Mouse (Mus musculus) thymus, postnatal 4 days (tissue): ENCODE measurements at regions not wholly inside any gene's neighbourhood (a gene's known extent, or its start where the extent isn't known, plus 50 kb on each side); places are given as distances from the start of the nearest gene placed in this dataset.
"Not testable (repeated sequence)": the region's sequence is repeated elsewhere in the genome, so short reads cannot be mapped to it uniquely, and the experiment has no call there.

ENCODE experiments used
- DNase-seq: peaks from one replicate; pipeline ENCODE4 v3.0.0; 2021

DNA sequence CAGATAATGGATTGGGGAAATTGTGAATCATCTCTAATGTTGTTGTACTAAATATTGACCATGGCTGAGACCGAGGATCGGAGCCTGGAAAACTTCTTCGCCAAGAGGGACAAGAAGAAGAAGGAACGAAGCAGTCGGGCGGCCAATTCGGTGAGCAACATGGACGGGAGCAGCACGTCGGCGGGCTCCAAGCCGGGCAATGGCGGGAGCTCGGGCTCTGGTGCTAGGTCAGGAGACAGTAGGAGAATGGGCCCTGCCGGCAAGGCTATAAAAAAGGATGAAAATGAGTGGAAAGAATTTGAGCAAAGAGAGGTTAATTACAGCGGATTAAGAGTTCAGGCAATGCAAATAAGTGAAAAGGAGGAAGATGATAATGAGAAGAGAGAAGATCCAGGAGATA, 55.0 kb upstream of the Zfp990 start:
- DNase-seq, result not testable (repeated sequence)

DNA sequence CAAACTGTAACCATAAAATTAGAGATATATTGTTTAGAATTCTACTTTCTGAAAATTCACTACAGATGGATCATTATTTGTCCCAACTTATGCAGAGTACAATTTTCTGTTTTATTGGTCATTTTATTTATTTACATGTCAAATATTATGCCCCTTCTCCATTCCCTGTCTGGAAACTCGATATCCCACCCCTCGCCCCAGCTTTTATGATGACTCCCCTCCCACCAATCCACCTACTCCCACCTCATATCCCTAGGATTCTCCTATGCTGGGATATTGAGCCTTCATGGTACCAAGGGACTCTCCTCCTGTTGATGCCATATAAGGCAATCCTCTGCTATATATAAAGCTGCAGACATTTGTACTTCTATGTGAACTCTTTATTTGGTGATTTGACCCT, 62.0 kb upstream of the Zfp990 start:
- DNase-seq, result no peak

DNA sequence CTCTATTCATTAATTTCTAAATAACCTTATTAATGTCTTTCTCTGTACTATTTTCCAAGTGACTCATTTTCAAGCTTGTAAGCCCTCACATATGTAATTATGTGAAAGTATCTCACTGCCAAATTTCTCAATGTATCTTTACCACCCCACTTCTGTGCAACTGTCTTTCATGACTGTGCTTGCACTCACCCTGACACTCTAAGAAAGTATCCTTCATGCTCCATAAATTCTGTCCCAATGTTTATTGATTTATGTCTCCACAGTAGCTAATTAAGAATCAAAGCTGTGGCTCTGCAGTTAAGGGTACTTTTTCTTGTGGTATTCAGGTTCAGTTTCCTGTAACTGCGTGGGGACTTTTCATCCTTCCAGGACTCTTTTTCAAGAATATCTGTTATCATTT, 73.8 kb upstream of the Zfp990 start:
- DNase-seq, result not testable (repeated sequence)

DNA sequence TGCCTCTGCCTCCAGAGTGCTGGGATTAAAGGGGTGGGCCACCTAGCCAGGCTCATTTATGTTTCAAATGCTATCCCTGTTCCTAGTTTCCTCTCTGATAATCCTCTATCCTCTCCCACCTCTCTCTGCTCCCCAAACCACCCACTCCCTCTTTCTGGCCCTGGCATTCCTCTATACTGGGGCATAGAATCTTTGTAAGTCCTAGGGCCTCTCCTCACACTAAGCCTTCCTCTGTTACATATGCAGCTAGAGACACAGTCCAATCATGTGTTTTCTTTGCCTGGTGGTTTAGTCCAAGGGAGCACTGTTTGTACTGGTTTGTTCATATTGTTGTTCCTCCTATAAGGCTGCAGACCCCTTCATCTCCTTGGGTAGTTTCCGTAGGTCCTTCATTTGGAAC, 76.0 kb upstream of the Zfp990 start:
- DNase-seq, result no peak

DNA sequence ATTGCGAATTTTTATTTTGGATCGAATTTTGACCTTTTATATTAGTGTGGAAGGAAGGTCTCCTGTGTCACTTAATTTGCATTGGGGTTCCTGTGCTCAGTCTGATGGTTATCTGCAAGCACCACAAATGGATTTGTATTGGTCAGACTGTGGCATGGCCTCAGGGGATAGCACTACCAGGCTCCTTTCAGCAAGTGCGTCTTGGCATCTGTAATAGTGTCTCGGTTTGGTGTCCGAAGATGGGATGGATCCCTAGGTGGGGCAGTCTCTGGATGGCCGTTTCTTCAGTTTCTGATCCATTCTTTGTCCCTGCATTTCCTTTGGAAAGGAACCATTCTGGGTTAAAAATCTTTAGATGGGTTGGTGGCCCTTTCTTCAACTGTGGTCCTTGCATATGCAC, 76.5 kb upstream of the Zfp990 start:
- no peak for DNase-seq

DNA sequence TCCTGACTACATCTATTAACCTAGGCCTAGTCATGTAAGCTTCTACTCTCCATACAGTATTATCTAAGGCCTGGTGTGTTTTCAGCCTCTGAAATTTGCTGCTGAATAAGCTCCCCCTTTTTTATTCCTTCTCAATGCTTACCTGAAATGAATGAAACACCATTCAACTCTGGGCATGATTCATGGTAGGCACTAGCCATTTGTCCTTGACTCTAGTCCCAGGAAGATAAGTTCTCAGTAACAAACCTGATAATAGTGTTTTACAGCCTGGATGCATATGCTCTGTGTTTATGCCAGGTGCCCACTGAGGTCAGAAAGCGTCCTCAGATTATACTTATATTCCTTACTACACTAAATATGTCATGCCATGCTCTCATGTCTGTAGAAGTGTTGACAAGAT, 77.3 kb upstream of the Zfp990 start:
- not testable (repeated sequence) for DNase-seq

DNA sequence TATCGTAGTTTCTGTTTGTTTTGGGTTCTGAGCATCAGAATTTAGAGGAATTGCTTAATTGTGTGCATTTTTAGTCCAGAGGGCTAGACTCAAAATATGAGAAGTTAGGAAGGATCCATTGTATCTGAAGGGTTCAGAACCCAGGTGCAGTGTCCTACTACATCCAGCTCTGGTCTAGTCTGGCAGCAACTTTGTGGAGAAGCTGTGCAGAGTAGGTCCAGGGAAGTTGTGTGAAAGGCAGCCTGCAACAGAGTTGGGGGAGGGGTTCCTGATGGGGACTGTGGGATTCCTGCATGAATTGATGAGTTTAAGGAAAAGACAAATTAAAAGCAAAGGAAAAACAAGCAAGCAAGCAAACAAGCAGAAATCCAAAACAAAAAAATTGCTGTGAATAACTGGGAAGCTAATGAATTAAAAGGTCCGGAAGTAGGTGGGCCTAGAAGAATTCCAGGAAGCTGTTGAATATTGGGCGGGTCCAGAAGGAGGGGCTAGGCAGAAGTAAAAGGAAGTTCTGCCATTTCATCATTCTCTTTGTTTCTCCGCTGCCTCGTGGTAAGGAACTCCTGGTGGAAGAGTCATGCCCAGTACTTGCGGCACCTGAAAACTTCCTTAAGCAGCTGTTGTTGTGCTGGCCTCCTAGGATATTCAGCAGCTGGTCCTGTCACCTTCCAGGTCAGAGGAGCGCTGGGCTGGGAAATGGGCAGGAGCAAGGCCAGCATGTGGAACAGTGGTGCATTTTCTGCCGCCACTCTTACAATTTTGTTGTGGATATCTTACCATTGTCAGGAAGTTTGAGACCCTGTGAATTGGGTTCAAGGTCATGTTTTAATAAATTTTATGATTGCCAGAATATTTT, 78.4 kb upstream of the Zfp990 start:
- DNase-seq, result no peak

DNA sequence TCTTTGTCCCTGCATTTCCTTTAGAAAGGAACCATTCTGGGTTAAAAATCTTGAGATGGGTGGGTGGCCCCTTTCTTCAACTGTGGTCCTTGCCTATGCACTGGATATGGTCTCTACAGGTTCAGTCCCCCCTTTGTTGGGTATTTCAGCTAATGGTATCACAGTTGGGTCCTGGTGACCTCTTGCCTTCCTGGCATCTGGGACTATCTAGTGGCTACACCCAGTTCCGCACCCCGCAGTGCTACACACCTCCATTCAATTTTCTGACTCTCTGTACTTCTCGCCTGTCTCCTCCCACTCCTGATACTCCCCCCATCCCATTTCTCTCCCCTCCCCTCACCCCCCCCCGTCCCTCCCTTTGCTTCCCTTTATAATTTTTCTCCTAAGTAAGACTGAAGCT, 92.7 kb upstream of the Zfp990 start:
- not testable (repeated sequence) for DNase-seq

DNA sequence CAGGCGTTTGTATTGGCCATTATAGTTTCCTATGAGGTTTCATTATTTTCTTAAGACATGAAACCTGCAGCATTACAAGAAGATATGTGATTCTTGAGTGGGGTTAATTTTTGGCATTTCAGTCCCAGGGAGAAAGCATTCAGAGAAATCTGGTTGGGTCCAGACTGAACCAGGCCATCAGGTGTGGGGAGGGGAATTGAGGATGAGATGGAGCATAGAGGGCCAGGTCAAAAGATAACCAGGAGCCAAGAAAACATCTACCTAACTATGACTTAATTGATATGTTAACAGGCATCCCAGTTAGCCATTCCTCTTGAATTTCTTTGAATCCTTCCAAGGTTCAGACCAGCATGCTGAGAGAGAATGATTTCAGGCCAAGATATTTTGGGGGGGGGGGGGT, 96.2 kb upstream of the Tnfrsf8 start:
- no peak for DNase-seq

DNA sequence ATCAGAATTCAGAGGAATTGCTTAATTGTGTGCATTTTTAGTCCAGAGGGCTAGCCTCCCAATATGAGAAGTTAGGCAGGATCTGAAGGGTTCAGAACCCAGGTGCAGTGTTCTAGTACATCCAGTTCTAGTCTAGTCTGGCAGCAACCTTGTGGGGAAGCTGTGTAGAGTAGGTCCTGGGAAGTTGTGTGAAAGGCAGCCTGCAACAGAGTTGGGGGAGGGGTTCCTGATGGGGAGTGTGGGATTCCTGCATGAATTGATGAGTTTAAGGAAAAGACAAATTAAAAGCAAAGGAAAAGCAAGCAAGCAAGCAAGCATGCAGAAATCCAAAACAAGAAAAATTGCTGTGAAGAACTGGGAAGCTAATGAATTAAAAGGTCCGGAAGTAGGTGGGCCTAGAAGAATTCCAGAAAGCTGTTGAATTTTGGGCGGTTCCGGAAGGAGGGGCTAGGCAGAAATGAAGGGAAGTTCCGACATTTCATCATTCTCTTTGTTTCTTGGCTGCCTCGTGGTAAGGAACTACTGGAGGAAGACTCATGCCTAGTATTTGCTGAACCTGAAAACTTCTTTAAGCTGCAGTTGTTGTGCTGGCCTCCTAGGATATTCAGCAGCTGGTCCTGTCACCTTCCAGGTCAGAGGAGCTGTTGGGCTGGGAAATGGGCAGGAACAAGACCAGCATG, 95.0 kb upstream of the Tnfrsf8 start:
- DNase-seq, result no peak

DNA sequence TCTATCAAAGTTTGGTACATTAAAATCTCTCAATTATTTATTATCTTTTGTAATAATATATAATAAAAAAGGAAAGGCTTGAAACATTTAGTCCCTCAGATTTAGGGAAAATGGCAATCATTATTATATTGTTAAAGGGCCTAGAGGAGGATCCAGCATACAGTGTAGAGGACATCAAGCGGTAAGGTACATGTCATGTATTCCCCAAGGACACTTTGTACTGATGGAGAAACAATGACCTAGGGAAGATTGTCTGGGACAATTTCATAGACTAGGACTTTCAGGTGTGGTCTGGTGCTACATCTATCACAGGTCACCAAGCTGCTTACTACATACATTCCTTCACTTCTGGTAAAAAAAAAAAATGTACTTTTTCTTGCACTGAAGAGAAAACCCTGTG, 91.1 kb upstream of the Tnfrsf8 start:
- not testable (repeated sequence) for DNase-seq

DNA sequence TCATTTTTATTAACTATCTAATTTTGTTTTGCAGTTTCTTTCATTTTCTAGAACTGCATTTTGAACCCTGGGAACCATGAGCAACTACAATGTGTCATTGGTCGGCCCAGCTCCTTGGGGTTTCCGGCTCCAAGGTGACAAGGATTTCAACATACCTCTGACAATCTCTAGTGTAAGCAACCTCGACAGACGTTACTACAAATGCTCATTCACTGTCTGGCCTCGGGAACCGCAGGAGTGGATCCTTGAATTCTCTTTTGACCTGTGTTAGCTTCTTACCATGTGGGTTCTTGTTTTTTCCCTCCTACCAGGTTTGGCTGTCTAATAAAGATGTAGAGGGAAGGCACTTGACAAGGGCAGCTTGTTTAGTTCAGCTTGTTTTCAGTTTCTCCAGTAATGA, 89.3 kb upstream of the Tnfrsf8 start:
- DNase-seq, result not testable (repeated sequence)

DNA sequence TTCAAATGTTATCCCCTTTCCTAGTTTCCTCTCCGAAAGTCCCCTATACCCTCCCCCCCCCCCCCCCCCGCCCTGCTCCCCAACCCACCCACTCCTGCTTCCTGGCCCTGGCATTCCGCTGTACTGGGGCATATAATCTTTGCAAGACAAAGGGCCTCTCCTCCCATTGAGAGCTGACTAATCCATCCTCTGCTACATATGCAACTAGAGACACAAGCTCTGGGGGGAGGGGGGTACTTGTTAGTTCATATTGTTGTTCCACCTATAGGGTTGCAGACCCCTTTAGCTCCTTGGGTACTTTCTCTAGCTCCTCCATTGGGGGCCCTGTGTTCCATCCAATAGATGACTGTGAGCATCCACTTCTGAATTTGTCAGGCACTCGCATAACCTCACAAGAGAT, 63.9 kb upstream of the Tnfrsf8 start:
- not testable (repeated sequence) for DNase-seq

DNA sequence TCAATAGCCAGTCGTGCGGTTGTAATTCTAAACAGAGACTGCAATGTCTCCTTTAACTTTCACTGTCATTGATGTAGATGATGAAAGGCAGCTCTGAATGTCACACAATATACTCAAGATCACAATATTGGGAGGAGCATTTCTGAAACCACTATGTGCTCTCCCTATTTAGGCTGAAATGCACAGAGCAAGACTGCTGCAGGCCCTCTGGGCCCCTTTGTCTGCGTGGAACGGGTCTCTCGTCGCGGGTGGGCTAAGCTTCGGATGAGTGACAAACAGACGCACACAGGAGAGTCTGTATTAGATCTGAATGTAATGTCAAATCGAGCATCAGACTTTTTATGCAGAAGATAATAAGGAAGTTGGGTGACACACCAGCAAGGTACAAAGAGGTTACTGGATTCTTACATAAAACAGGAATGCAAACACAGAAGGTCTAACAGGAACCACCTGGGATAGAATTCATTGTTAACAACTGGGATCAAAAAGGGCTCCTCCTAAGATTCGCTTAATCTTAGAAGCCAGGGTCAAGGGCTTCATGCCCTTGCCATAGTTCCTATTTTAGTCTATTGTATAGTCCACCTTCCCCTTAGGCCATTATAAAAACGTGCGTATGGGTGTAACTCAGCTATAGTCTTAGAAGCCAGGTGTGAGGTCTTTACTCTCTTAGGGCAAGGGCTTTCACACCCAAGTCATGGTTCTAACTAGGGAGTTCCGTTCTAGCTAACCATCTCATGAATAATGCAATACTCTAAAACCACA, 62.5 kb upstream of the Tnfrsf8 start:
- not testable (repeated sequence) for DNase-seq

DNA sequence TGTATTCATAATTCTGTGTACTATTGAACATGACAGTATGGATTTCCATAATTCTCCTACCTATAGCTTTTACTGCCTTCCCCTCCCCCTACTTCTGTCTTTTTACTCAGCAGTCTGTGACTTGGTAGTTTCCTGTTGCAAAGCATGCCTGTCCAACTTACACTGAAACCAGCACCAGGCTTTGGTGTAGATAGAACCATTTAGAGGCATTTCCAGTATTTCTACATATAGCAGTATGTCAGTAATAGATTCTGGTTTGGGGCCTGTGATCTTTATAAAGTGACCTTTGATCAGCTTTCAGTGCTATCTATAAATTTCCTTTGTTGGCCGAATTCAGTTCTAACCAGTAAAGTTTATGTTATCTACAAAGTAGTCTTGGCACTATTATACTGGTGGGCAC, 54.8 kb upstream of the Tnfrsf8 start:
- DNase-seq, result no peak

DNA sequence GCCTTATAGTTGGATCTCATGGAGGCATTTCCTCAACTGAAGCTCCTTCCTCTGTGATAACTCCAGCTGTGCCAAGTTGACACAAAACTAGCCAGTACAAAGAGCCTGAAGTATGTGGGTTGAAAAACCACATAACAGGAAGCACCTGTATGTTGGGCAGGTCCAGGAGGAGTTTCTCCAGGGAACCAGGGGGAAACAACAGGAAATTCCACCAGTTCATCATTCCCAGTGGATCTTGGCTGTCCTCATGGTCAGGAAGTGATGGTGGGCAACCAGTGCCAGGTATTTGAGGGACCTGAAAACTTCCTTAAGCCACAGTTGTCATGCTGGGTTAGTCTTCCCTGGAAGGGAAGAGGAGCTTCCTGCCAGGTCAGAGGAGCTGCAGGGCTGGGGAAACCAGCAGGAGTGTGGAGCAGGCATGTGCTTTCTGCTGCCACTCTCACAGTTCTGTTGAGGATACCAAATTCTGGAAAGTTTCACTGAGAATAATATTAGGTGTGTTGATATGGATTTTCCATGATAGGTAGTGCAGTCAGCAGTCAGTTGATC, 52.4 kb upstream of the Tnfrsf8 start:
- no peak for DNase-seq

DNA sequence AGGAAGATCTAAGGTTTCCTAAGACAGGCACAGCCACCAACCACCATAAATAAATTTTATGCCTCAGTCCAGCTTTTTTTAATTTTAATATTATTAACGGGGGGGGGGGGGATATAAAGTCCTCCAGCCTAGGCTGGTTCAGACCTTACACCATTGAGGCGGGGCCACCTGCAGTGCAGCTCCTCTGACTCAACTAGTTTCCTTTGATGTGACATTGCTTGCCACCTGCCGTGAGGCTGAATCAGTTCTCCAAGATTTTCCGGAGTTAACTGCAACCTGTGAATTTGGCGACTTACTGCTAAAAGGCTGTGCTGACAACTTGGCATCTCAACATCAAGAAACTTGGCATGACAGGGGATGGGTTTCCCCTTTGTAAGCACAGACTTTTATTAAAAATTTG, 51.3 kb upstream of the Tnfrsf8 start:
- DNase-seq, result peak; percentile 54

DNA sequence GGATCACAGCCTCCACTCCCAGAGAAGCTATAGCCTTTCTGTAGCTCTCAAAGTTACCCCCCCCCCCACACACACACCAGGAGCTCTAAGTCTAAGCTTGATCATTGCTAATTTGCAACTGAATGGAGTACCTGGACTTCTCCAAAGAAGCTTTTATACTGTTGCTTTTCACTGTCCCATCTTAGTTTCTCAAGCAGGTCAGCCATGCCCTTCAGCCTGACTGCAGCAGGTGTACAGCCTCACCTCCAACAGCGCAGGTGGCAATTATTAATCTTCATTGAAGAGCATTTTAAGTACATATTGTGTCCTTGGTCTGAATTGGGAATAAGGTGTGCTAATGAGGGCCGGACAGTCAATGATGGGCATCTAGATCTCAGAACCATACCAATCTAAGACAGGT, 50.8 kb upstream of the Tnfrsf8 start:
- not testable (repeated sequence) for DNase-seq
